Mouse (Mus musculus) kidney, embryonic 16.5 days (tissue): ENCODE data around the gene Hap1. TPM values are rescaled to one million over a fixed set of nuclear protein-coding genes. Genes with fewer than 3 reads are reported as not detected.
A peak's percentile ranks its signal among the peaks of the same experiment; 100 is the strongest.

Source experiments
- ATAC-seq: fragments of 200-750 bp; cut with Nextera tagmentation; 2 replicates; pipeline ENCODE4 v1.8.0; 2017; ENCODE audit warnings: moderate TSS enrichment; ENCODE audit not compliant: low FRiP score, low TSS enrichment
- H3K27ac ChIP-seq: fragments of 300-500 bp; sonication (generic); 2 replicates; pipeline ENCODE4 v1.5.1; 2014; ENCODE audit warnings: low read length
- H3K27me3 ChIP-seq: fragments of 300-500 bp; sonication (generic); 2 replicates; pipeline ENCODE4 v1.6.1; 2014; ENCODE audit warnings: low read length, control low read depth, mixed read lengths; ENCODE audit not compliant: insufficient read depth
- H3K36me3 ChIP-seq: fragments of 300-500 bp; sonication (generic); 2 replicates; pipeline ENCODE4 v1.6.1; 2014; ENCODE audit warnings: low read length, control low read depth, mixed read lengths; ENCODE audit not compliant: insufficient read depth
- H3K4me1 ChIP-seq: fragments of 300-500 bp; sonication (generic); 2 replicates; pipeline ENCODE4 v1.6.1; 2014; ENCODE audit warnings: low read length, control low read depth, mixed read lengths; ENCODE audit not compliant: insufficient read depth
- H3K4me2 ChIP-seq: fragments of 300-500 bp; sonication (generic); replicated peaks from 2 replicates; pipeline ENCODE4 v1.6.1; 2014; ENCODE audit warnings: low read depth, low read length
- H3K4me3 ChIP-seq: fragments of 300-500 bp; sonication (generic); 2 replicates; pipeline ENCODE4 v1.5.1; 2014; ENCODE audit warnings: mild to moderate bottlenecking, low read length
- H3K9ac ChIP-seq: fragments of 300-500 bp; sonication (generic); replicated peaks from 2 replicates; pipeline ENCODE4 v1.6.1; 2014; ENCODE audit warnings: low read length
- H3K9me3 ChIP-seq: fragments of 300-500 bp; sonication (generic); 2 replicates; pipeline ENCODE4 v1.6.1; 2016; ENCODE audit warnings: low read length, control low read depth
- WGBS: fragments of 180-500 bp; shearing (Covaris S2); extraction: QIAGEN DNeasy Blood & Tissue Kit; methylation state at CpG from one replicate; pipeline ENCODE4 v1.1.7; 2014; 5-methylcytosine and 5-hydroxymethylcytosine counted together
- polyA plus RNA-seq: library from polyadenylated mRNA; unstranded; fragments of >200 nt; fragmentation: Nextera tagmentation; extraction: Ambion mirVana; gene quantifications from 2 replicates; pipeline ENCODE4 v1.2.1, GENCODE M21; 2015

Hap1 gene
- polyA plus RNA-seq, 1 experiment from 2014 or later: 15.5 TPM

DNA sequence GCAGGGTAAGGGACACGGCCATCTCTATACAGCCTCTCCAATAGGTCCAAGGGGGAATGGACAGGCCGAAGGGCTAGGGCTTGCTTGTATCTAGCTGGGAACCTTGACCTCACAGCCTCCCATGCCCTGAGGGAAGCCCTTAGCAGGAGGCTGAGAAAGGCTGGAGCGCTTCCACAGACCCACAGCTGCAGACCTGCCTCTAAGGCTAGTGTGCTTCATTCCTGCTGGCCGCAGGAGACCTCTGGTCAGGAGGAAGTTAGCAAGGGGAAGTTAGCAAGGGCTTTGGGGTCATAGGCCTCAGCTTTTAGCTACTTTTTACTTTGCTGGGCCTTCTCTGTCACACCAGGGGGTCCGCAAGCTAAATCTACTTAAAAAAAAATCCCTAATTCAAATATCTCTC lies 22.5 kb upstream of the Hap1 start:
- ATAC-seq: no peak
- Histone ChIP-seq H3K4me3 (no peak overlapping the region), H3K4me2 (no peak overlapping the region), H3K36me3 (peaks cover 83% of the 10 kb centered on the region), H3K4me1 (no peaks in the 10 kb centered on the region), H3K9ac (no peak overlapping the region), H3K27ac (no peak overlapping the region), H3K27me3 (no peaks in the 10 kb centered on the region), H3K9me3 (no peaks in the 10 kb centered on the region)
- WGBS: 94% methylated on average over 5 of the region's 5 CpGs

DNA sequence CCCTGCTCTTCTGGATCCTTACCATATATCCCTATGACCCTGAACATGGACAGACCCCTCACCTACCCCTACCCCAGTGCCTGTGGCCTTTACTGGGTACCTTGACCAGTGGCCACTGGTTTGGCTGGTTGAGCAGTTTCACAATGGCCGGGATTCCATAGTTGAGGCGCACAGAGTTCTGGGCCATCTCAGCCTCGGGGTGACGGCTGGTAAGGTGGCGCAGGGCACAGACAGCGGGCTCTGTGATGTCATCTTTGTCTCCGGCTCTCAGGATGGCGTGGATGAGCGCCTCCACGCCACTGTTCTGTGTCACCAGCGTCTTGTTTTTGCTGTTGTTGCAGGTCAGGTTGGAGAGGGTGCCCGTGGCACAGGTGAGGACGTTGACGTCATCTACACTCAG lies 22.1 kb upstream of the Hap1 start:
- H3K4me2 ChIP-seq: no peak overlapping the region
- no peaks in the 10 kb centered on the region for H3K4me1 ChIP-seq
- H3K4me3 ChIP-seq: no peak overlapping the region
- no peak overlapping the region for H3K27ac ChIP-seq
- no peaks in the 10 kb centered on the region for H3K9me3 ChIP-seq
- peaks cover 81% of the 10 kb centered on the region for H3K36me3 ChIP-seq
- WGBS: 94% methylated on average over 14 of the region's 14 CpGs
- H3K9ac ChIP-seq: no peak overlapping the region
- no peak for ATAC-seq
- no peaks in the 10 kb centered on the region for H3K27me3 ChIP-seq

DNA sequence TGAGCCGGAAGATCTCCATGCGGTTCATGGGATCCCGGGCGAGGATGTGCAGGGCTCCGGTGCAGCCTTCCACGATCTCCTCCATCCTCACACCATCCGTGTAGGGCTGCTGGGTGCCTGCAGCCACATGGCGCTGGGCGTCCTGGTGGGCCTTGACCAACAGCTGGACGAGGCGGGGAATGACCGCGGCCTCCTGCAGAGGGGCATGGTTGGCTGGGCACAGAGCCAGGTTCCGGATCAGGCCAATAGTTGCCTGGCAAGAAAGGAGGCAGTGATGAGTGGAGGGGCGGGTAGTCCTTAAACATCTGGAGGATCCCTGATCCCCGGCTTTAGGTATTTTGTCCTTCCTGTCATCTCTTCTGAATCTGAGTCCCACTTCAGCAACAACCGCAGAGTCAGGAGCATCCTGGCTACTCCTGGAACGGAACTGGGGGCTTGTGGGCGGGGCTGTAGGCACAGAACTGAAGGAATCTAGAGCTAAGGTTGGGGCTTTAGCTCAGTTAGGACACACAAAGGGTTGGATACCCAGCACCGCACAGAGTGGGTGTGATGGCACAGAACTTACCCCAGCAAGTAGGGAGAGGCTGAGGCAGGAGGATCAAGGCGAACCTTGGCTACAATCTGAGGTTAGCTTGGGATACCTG lies 20.9 kb upstream of the Hap1 start:
- no peak overlapping the region for H3K4me2 ChIP-seq
- H3K4me1 ChIP-seq: no peaks in the 10 kb centered on the region
- H3K9ac ChIP-seq: no peak overlapping the region
- peaks cover 80% of the 10 kb centered on the region for H3K36me3 ChIP-seq
- H3K27ac ChIP-seq: no peak overlapping the region
- no peaks in the 10 kb centered on the region for H3K27me3 ChIP-seq
- no peak overlapping the region for H3K4me3 ChIP-seq
- H3K9me3 ChIP-seq: no peaks in the 10 kb centered on the region
- ATAC-seq: no peak
- 87% methylated on average over 21 of the region's 21 CpGs for whole genome bisulfite sequencing

DNA sequence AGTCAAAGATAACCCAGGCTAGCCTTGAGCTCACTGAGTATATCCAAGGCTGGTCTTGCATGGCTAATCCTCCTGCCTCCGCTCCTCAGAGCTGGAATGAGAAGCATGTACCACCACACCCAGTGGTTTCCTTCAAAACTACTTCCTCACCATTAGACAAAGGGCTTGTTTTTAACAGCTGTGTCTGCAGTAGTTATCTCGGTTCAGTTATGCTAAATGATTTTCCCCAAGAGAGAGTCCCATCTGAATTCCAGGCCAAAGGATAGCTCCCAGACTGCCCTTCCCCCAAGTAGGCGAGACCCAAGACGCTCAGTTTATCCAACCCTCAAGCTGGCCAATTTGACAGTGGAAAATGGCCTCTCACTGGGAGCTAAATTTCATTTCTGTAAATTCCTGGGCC lies 20.1 kb upstream of the Hap1 start:
- Histone ChIP-seq H3K9ac (no peak overlapping the region), H3K4me1 (no peaks in the 10 kb centered on the region), H3K9me3 (no peaks in the 10 kb centered on the region), H3K4me3 (no peak overlapping the region), H3K4me2 (no peak overlapping the region), H3K27me3 (no peaks in the 10 kb centered on the region), H3K27ac (no peak overlapping the region), H3K36me3 (peaks cover 83% of the 10 kb centered on the region)
- 78% methylated on average over 4 of the region's 4 CpGs for WGBS
- ATAC-seq: no peak

DNA sequence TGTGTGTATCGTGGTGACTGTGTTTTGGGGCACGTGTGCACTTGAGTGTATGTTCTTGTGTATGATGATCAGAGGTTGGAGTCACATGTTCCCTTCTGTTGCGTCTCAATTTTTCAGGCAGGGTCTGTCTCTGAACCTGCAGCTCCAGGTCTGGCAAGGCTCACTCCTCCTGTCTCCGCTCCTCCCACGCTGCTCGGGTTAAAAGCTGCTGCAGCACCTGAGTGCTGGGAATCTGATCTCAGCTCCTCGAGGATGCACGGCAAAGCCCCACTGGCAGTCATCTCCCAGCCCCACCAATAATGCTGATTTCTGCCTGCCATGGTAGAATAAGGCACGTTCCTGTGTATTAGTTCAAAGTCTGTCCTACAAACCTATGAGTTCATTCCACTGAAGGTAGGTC lies 19.2 kb upstream of the Hap1 start:
- no peak overlapping the region for H3K4me2 ChIP-seq
- no peak overlapping the region for H3K4me3 ChIP-seq
- H3K27ac ChIP-seq: no peak overlapping the region
- ATAC-seq: no peak
- no peak overlapping the region for H3K9ac ChIP-seq
- no peaks in the 10 kb centered on the region for H3K27me3 ChIP-seq
- H3K9me3 ChIP-seq: no peaks in the 10 kb centered on the region
- WGBS: 80% methylated on average over 9 of the region's 9 CpGs
- peaks cover 85% of the 10 kb centered on the region for H3K36me3 ChIP-seq
- H3K4me1 ChIP-seq: no peaks in the 10 kb centered on the region

DNA sequence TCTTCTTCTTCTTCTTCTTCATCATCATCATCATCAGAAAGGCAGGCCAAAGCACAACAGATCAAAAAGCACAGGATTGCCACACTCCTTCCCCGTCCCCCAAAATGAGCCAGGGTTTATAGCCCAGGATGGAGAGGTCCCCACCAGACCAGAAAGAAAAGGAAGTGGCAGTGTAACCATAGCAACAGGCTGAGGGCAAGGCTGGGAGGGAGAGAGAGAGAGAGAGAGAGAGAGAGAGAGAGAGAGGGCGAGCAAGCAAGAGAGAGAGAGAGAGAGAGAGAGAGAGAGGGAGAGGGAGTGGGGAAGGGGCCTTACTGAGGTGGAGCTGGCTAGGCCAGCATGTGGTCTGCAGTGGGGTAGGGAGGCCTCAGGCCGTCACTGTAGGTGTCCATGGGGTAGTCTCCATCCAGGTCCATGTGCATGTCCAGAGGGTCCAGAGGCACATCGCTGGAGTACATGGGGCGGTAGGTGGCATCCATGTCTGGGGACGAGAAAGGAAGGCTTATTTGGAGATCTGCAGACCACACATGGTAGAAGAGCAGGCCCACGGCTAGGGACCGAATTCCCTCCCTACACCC lies 16.1 kb upstream of the Hap1 start:
- Histone ChIP-seq H3K36me3 (peaks cover 62% of the 10 kb centered on the region), H3K27me3 (no peaks in the 10 kb centered on the region), H3K4me1 (no peaks in the 10 kb centered on the region), H3K9ac (no peak overlapping the region), H3K4me3 (no peak overlapping the region), H3K27ac (no peak overlapping the region), H3K9me3 (no peaks in the 10 kb centered on the region), H3K4me2 (no peak overlapping the region)
- WGBS: 74% methylated on average over 7 of the region's 8 CpGs
- ATAC-seq: no peak

DNA sequence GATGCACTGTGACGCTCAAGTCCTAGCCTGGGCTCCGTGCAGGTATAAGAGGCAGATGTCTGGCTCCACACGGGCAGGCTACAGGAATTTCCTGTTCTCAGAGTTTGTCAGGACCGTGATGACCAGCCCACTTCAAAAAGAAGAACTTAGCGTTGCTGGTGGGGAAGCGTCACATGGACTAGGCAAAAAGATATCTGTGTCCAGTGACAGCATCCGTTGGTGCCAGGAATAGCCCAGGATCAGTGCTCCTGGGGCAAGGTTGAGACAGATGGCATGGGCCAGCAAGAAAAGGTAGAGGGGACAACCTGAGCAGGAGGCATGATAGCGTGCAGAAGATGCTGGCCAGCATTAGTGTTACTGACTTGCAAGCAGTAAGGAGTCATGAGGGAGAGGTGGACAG lies 13.9 kb upstream of the Hap1 start:
- no peak overlapping the region for H3K9ac ChIP-seq
- H3K4me3 ChIP-seq: no peak overlapping the region
- H3K4me1 ChIP-seq: no peaks in the 10 kb centered on the region
- 73% methylated on average over 8 of the region's 8 CpGs for WGBS
- no peak overlapping the region for H3K27ac ChIP-seq
- H3K9me3 ChIP-seq: no peaks in the 10 kb centered on the region
- H3K4me2 ChIP-seq: no peak overlapping the region
- no peak for ATAC-seq
- no peaks in the 10 kb centered on the region for H3K27me3 ChIP-seq
- peaks cover 41% of the 10 kb centered on the region for H3K36me3 ChIP-seq

DNA sequence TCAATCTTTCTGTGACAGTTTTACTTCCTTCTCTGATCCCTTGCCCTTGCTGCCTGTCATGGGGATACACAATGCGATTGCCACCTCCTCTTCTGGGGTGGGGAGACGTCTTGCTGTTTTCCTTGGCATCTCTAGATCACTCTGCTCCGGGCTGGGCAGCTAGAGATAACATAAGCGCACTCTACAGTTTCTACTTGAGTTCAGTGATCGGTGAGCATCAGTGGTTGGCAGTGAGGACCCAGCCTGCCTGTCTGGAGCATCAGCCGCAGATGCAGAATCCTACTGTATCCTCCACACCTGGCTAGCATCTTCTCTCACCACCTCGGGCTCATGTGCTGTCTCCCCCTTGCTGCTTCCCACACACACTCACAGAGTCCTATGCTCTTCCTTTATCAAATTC lies 13.2 kb upstream of the Hap1 start:
- no peaks in the 10 kb centered on the region for H3K4me1 ChIP-seq
- H3K4me2 ChIP-seq: no peak overlapping the region
- H3K27me3 ChIP-seq: no peaks in the 10 kb centered on the region
- H3K9ac ChIP-seq: no peak overlapping the region
- ATAC-seq: no peak
- no peak overlapping the region for H3K4me3 ChIP-seq
- no peak overlapping the region for H3K27ac ChIP-seq
- 36% methylated on average over 7 of the region's 7 CpGs for WGBS
- H3K9me3 ChIP-seq: no peaks in the 10 kb centered on the region
- peaks cover 37% of the 10 kb centered on the region for H3K36me3 ChIP-seq

DNA sequence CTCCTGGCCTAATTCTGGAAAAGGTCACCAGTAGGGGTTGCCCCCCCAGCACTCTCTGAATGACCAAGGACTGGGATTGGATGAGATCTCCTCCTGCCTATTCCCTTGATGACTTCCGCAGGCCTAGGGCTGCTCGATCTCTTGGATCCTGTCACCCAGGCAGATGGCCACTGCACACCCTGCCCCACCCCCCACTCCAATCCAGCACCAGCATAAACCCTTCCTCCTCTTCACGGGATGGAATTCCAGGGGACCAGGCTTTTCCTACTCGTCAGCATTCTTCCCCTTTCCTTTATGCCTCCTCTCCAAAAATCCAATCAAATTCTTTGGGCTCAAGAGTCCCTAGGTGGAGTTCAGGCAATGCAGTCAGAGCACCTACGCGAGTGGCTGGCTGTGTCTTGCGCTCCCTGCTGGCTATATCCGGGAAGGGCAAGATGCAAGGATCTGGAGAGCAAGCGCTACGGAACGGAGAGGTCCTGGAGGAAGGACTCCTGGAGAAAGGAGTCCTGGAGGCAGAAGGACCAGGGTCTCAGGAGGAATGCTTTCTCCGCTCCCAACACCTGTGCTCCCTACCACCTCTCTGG lies 7.1 kb upstream of the Hap1 start:
- H3K4me2 ChIP-seq: no peak overlapping the region
- no peaks in the 10 kb centered on the region for H3K36me3 ChIP-seq
- peak; percentile 65 for ATAC-seq
- H3K9ac ChIP-seq: no peak overlapping the region
- H3K9me3 ChIP-seq: no peaks in the 10 kb centered on the region
- H3K4me3 ChIP-seq: no peak overlapping the region
- 17% methylated on average over 12 of the region's 12 CpGs for WGBS
- no peaks in the 10 kb centered on the region for H3K4me1 ChIP-seq
- H3K27me3 ChIP-seq: peaks cover 19% of the 10 kb centered on the region
- H3K27ac ChIP-seq: no peak overlapping the region

DNA sequence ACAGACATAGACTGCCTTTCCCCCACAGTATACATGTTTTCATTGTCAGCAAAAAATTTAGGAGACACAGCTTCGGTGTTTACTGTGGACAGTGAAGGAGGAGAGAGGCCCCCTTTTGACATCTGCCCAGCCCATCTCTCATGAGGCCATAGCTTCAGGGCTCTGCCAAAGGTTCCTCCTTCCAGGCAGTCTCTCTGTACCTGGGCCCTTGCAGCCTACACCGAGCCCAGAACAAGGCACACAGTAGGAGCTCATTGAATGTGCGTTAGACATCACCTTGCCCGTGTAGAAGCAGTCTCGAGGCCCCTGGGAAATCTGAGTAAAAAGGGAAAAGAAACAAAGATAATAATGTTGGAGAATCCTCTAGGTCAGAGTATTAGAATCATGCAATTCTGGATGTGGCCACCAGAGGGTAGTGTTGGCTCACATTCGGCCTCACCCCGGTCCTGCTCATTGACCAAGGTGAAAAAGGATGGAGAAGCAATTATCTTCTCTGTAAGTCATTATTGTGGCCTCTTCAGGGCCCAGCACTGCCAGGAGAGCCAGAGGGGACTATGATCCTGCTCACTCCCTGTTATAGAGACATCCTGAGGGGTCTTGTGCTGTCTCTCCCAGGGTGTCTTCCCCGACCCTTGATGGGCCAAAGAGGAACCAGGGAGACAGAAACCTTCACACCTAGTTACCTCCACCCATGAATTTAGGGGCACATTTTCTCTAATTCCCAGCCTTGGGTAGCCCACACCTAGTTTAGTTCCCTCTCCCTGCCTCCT lies 6.5 kb upstream of the Hap1 start:
- Histone ChIP-seq H3K4me3 (no peak overlapping the region), H3K9ac (no peak overlapping the region), H3K4me2 (no peak overlapping the region), H3K36me3 (no peaks in the 10 kb centered on the region), H3K27ac (no peak overlapping the region), H3K4me1 (no peaks in the 10 kb centered on the region), H3K9me3 (no peaks in the 10 kb centered on the region), H3K27me3 (peaks cover 20% of the 10 kb centered on the region)
- 12% methylated on average over 8 of the region's 8 CpGs for WGBS
- ATAC-seq: peak; percentile 66
